Mouse (Mus musculus): ENCODE data around the gene Olfr1276. TPM values are rescaled to one million over a fixed set of nuclear protein-coding genes. Genes with fewer than 3 reads are reported as not detected.

The Olfr1276 gene
- not detected in 2 replicates for polyA plus RNA-seq (2015; fragmentation: Nextera tagmentation; extraction: Ambion mirVana)

GRCm38 (mm10) chr2:111254216-111254615 lies at the start of gene Olfr1276:
Gene Olfr1276, plus strand, starts transcription at chr2:111254516.
- TF ChIP-seq CTCF (IDR thresholded peaks at IDR 0.05; ENCODE audit: low read depth): no peak
- ATAC-seq: no peak
- H3K27me3 ChIP-seq (replicated peaks; ENCODE audit: control insufficient read depth, insufficient read depth, low read length): no peaks in the 10 kb centered on the region
- H3K36me3 ChIP-seq (ENCODE audit: control insufficient read depth, insufficient read depth): no peaks in the 10 kb centered on the region
- no peaks in the 10 kb centered on the region for H3K9me3 ChIP-seq (ENCODE audit: control insufficient read depth)
- H3K4me3 ChIP-seq (ENCODE audit: low read depth, low read length): no peak within 1 kb of the TSS
- no peak within 1 kb of the TSS for H3K4me2 ChIP-seq (replicated peaks; ENCODE audit: low read depth)
- no peaks in the 10 kb centered on the region for H3K4me1 ChIP-seq (replicated peaks; ENCODE audit: control insufficient read depth, insufficient read depth, low read length)
- no peak within 1 kb of the TSS for H3K27ac ChIP-seq (ENCODE audit: low read depth, low read length)
- H3K9ac ChIP-seq (ENCODE audit: low read depth, low read length): no peak within 1 kb of the TSS

DNA sequence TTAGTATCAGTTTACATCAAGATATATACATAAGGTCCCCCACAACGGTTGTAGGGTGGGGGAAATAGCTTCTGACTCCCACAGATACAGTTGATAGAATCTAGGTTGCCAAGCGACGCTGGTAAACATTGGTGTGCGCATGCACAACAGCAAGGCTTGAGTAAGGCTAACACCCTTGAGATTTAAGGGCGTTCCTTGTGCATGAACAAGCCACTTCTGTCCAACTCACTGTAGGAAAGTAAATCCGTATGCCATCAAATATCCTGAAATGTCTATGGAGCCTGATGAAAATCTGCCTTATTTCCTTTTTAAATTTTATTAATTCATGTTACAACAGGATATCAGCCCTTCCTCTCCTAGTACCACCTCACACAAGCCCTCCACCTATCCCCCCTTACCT lies 24.8 kb upstream of the Olfr1276 start, which contains the start of gene 4930430A15Rik:
4930430A15Rik (minus strand) TSS at position 101 of the 400 bp plus-strand sequence.
- 83% methylated on average over 6 of the region's 6 CpGs for WGBS
- Histone ChIP-seq H3K27ac (ENCODE audit: low read depth, low read length) (no peak within 1 kb of the TSS), H3K9ac (ENCODE audit: low read depth, low read length) (no peak within 1 kb of the TSS), H3K36me3 (ENCODE audit: control insufficient read depth, insufficient read depth) (no peaks in the 10 kb centered on the region), H3K9me3 (ENCODE audit: control insufficient read depth) (no peaks in the 10 kb centered on the region), H3K4me3 (ENCODE audit: low read depth, low read length) (no peak within 1 kb of the TSS), H3K27me3 (replicated peaks; ENCODE audit: control insufficient read depth, insufficient read depth, low read length) (no peaks in the 10 kb centered on the region), H3K4me2 (replicated peaks; ENCODE audit: low read depth) (no peak within 1 kb of the TSS), H3K4me1 (replicated peaks; ENCODE audit: control insufficient read depth, insufficient read depth, low read length) (no peaks in the 10 kb centered on the region)
- no peak for TF ChIP-seq CTCF (IDR thresholded peaks at IDR 0.05; ENCODE audit: low read depth)
- no peak for ATAC-seq

DNA sequence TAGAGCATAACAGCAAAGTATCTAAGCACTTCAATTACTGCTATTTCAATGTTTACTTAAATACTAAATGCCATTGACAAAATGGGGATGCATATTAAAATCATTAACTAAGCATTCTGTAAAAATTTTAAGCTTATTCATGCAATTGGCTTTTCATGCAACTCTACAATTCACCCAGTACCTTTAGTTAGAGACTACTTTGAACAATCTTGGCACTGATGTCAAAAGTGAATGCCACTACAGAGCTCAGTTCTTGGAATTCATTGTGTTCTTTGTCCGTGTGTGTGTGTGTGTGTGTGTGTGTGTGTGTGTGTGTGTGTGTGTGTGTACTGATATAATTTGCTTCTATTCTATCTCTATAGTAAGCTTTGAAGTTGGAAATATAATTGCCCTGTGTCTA lies 19.1 kb upstream of the Olfr1276 start, which contains the start of gene Olfr1275:
Olfr1275 (minus strand) TSS at position 101 of the 400 bp plus-strand sequence.
- Histone ChIP-seq H3K27me3 (replicated peaks; ENCODE audit: control insufficient read depth, insufficient read depth, low read length) (no peaks in the 10 kb centered on the region), H3K36me3 (ENCODE audit: control insufficient read depth, insufficient read depth) (no peaks in the 10 kb centered on the region), H3K9ac (ENCODE audit: low read depth, low read length) (no peak within 1 kb of the TSS), H3K9me3 (ENCODE audit: control insufficient read depth) (no peaks in the 10 kb centered on the region), H3K27ac (ENCODE audit: low read depth, low read length) (no peak within 1 kb of the TSS), H3K4me3 (ENCODE audit: low read depth, low read length) (no peak within 1 kb of the TSS), H3K4me1 (replicated peaks; ENCODE audit: control insufficient read depth, insufficient read depth, low read length) (no peaks in the 10 kb centered on the region), H3K4me2 (replicated peaks; ENCODE audit: low read depth) (no peak within 1 kb of the TSS)
- no peak for TF ChIP-seq CTCF (IDR thresholded peaks at IDR 0.05; ENCODE audit: low read depth)
- ATAC-seq: no peak
- WGBS: 79% methylated on average over 1 of the region's 1 CpGs

- 75% methylated on average over 2 of the region's 2 CpGs for WGBS
- H3K36me3 ChIP-seq (ENCODE audit: control insufficient read depth, insufficient read depth): no peaks in the 10 kb centered on the region
- no peak within 1 kb of the TSS for H3K27ac ChIP-seq (ENCODE audit: low read depth, low read length)
- no peak within 1 kb of the TSS for H3K9ac ChIP-seq (ENCODE audit: low read depth, low read length)
- no peaks in the 10 kb centered on the region for H3K27me3 ChIP-seq (replicated peaks; ENCODE audit: control insufficient read depth, insufficient read depth, low read length)
- TF ChIP-seq CTCF (IDR thresholded peaks at IDR 0.05; ENCODE audit: low read depth): no peak
- H3K4me1 ChIP-seq (replicated peaks; ENCODE audit: control insufficient read depth, insufficient read depth, low read length): no peaks in the 10 kb centered on the region
- no peak within 1 kb of the TSS for H3K4me2 ChIP-seq (replicated peaks; ENCODE audit: low read depth)
- no peak within 1 kb of the TSS for H3K4me3 ChIP-seq (ENCODE audit: low read depth, low read length)
- no peak for ATAC-seq
- H3K9me3 ChIP-seq (ENCODE audit: control insufficient read depth): no peaks in the 10 kb centered on the region
Measured at GRCm38 (mm10) chr2:111274006-111274405, 19.7 kb downstream of the Olfr1276 start, which contains the start of gene Olfr1277. Gene Olfr1277, minus strand, starts transcription at chr2:111274106.

- H3K36me3 ChIP-seq (ENCODE audit: control insufficient read depth, insufficient read depth): no peaks in the 10 kb centered on the region
- no peaks in the 10 kb centered on the region for H3K4me1 ChIP-seq (replicated peaks; ENCODE audit: control insufficient read depth, insufficient read depth, low read length)
- no peak for ATAC-seq
- no peaks in the 10 kb centered on the region for H3K27me3 ChIP-seq (replicated peaks; ENCODE audit: control insufficient read depth, insufficient read depth, low read length)
- no peak for TF ChIP-seq CTCF (IDR thresholded peaks at IDR 0.05; ENCODE audit: low read depth)
- no peak within 1 kb of the TSS for H3K4me2 ChIP-seq (replicated peaks; ENCODE audit: low read depth)
- H3K27ac ChIP-seq (ENCODE audit: low read depth, low read length): no peak within 1 kb of the TSS
- no peak within 1 kb of the TSS for H3K4me3 ChIP-seq (ENCODE audit: low read depth, low read length)
- no peaks in the 10 kb centered on the region for H3K9me3 ChIP-seq (ENCODE audit: control insufficient read depth)
- H3K9ac ChIP-seq (ENCODE audit: low read depth, low read length): no peak within 1 kb of the TSS
Measured at GRCm38 (mm10) chr2:111289836-111290235, 35.5 kb downstream of the Olfr1276 start, which contains the start of gene Olfr1278. Gene Olfr1278, plus strand, starts transcription at chr2:111290136.

DNA sequence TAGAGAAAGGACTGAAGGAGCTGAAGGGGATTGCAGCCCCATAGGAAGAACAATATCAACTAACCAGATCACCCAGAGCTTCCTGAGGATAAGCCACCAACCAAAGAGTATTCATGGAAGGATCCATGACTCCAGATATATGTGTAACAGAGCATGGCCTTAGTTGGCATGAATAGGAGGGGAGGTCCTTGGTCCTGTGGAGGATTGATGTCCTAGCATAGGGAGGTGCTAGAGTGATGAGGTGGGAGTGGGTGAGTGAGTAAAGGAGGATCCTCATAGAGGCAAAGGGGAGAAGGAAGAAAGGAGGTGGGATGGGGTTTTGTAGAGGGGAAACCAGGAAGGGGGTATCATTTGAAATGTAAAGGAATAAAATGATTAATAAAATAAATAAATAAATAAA lies 44.2 kb downstream of the Olfr1276 start:
- Histone ChIP-seq H3K4me3 (ENCODE audit: low read depth, low read length) (no peak overlapping the region), H3K4me2 (replicated peaks; ENCODE audit: low read depth) (no peak overlapping the region), H3K27ac (ENCODE audit: low read depth, low read length) (no peak overlapping the region), H3K9me3 (ENCODE audit: control insufficient read depth) (no peaks in the 10 kb centered on the region), H3K36me3 (ENCODE audit: control insufficient read depth, insufficient read depth) (no peaks in the 10 kb centered on the region), H3K9ac (ENCODE audit: low read depth, low read length) (no peak overlapping the region), H3K4me1 (replicated peaks; ENCODE audit: control insufficient read depth, insufficient read depth, low read length) (no peaks in the 10 kb centered on the region), H3K27me3 (replicated peaks; ENCODE audit: control insufficient read depth, insufficient read depth, low read length) (no peaks in the 10 kb centered on the region)
- TF ChIP-seq CTCF (IDR thresholded peaks at IDR 0.05; ENCODE audit: low read depth): no peak
- ATAC-seq: no peak

DNA sequence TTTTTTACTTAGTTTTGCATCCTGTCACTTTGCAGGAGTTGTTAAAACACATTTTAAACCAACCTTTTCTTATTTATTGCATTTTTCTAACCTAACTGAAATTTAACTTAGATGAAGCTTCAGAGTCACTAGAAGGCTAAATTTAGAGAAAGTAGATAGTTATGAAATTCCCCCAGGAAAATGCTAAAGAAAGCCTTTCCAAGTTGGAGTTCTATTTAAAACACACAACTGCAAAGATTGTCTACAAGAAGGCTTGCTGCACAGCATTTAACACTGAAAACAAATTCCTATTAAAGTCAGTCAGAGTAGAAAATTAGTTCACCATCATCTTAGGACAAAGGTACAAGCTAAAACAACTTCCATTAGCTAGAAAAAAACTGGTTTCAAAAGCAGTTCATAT lies 46.1 kb downstream of the Olfr1276 start, which contains the start of gene Olfr1279:
Olfr1279 (plus strand) TSS at position 262 of the 400 bp plus-strand sequence.
- Histone ChIP-seq H3K27ac (ENCODE audit: low read depth, low read length) (no peak within 1 kb of the TSS), H3K4me3 (ENCODE audit: low read depth, low read length) (no peak within 1 kb of the TSS), H3K4me1 (replicated peaks; ENCODE audit: control insufficient read depth, insufficient read depth, low read length) (no peaks in the 10 kb centered on the region), H3K4me2 (replicated peaks; ENCODE audit: low read depth) (no peak within 1 kb of the TSS), H3K9me3 (ENCODE audit: control insufficient read depth) (no peaks in the 10 kb centered on the region), H3K27me3 (replicated peaks; ENCODE audit: control insufficient read depth, insufficient read depth, low read length) (no peaks in the 10 kb centered on the region), H3K36me3 (ENCODE audit: control insufficient read depth, insufficient read depth) (no peaks in the 10 kb centered on the region), H3K9ac (ENCODE audit: low read depth, low read length) (no peak within 1 kb of the TSS)
- ATAC-seq: no peak
- no peak for TF ChIP-seq CTCF (IDR thresholded peaks at IDR 0.05; ENCODE audit: low read depth)

Other genes with a start within 250 kb of the Olfr1276 start
- gene Gm13941, start 148.5 kb upstream of the Olfr1276 start, polyA plus RNA-seq (2015; fragmentation: Nextera tagmentation; extraction: Ambion mirVana): not detected in 2 replicates
- not detected in 2 replicates for gene Gm15130, start 101.6 kb upstream of the Olfr1276 start, polyA plus RNA-seq (2015; fragmentation: Nextera tagmentation; extraction: Ambion mirVana)
- gene 4930430A15Rik, start 24.9 kb upstream of the Olfr1276 start, polyA plus RNA-seq (2015; fragmentation: Nextera tagmentation; extraction: Ambion mirVana): not detected in 2 replicates
- gene Olfr1275, start 19.2 kb upstream of the Olfr1276 start, polyA plus RNA-seq (2015; fragmentation: Nextera tagmentation; extraction: Ambion mirVana): not detected in 2 replicates
- not detected in 2 replicates for gene Olfr1277, start 19.6 kb downstream of the Olfr1276 start, polyA plus RNA-seq (2015; fragmentation: Nextera tagmentation; extraction: Ambion mirVana)
- gene Olfr1278, start 35.6 kb downstream of the Olfr1276 start, polyA plus RNA-seq (2015; fragmentation: Nextera tagmentation; extraction: Ambion mirVana): not detected in 2 replicates
- not detected in 2 replicates for gene Olfr1279, start 46.1 kb downstream of the Olfr1276 start, polyA plus RNA-seq (2015; fragmentation: Nextera tagmentation; extraction: Ambion mirVana)
- gene Olfr1280, start 59.5 kb downstream of the Olfr1276 start, polyA plus RNA-seq (2015; fragmentation: Nextera tagmentation; extraction: Ambion mirVana): not detected in 2 replicates
- gene Olfr1281, start 72.0 kb downstream of the Olfr1276 start, polyA plus RNA-seq (2015; fragmentation: Nextera tagmentation; extraction: Ambion mirVana): not detected in 2 replicates
- not detected in 2 replicates for gene Olfr1282, start 81.6 kb downstream of the Olfr1276 start, polyA plus RNA-seq (2015; fragmentation: Nextera tagmentation; extraction: Ambion mirVana)
- not detected in 2 replicates for gene Olfr1283, start 112.3 kb downstream of the Olfr1276 start, polyA plus RNA-seq (2015; fragmentation: Nextera tagmentation; extraction: Ambion mirVana)
- not detected in 2 replicates for gene Olfr1284, start 121.0 kb downstream of the Olfr1276 start, polyA plus RNA-seq (2015; fragmentation: Nextera tagmentation; extraction: Ambion mirVana)
- gene Olfr1286, start 168.6 kb downstream of the Olfr1276 start, polyA plus RNA-seq (2015; fragmentation: Nextera tagmentation; extraction: Ambion mirVana): not detected in 2 replicates
- not detected in 2 replicates for gene Olfr1287, start 194.6 kb downstream of the Olfr1276 start, polyA plus RNA-seq (2015; fragmentation: Nextera tagmentation; extraction: Ambion mirVana)
- gene Olfr1288, start 219.6 kb downstream of the Olfr1276 start, polyA plus RNA-seq (2015; fragmentation: Nextera tagmentation; extraction: Ambion mirVana): not detected in 2 replicates
- not detected in 2 replicates for gene Olfr1289, start 226.3 kb downstream of the Olfr1276 start, polyA plus RNA-seq (2015; fragmentation: Nextera tagmentation; extraction: Ambion mirVana)
- not detected in 2 replicates for gene Olfr1290, start 239.3 kb downstream of the Olfr1276 start, polyA plus RNA-seq (2015; fragmentation: Nextera tagmentation; extraction: Ambion mirVana)
- gene Olfr1291-ps1, start 242.7 kb downstream of the Olfr1276 start, polyA plus RNA-seq (2015; fragmentation: Nextera tagmentation; extraction: Ambion mirVana): not detected in 2 replicates